Comparison of ENCODE assay signal across 13 mouse cellular contexts in the genomic region with DNA sequence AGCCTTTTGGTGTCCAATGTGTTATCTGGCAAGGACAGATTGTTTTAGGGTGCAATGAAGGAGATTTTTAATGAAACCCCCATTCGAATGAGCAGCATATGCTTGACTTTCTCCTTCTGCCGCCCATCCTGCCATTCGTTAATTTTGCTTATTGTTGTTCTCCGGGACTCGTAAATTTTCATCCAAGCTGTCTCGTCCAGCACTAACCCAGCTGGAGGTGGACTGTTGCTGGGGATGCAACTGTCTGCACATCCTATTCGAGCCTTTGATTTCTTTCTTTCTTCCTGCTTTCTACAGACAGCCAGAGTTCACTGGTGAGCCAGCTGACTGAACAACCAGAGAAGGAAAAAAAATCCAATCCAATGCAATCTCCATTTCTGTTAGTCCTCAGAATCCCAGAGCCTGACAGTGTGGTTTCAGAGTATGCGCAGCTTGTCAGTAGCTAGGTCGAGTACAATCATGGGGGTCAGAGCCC.
DNase-seq lines count a peak whose midpoint lies in the region; ATAC-seq and TF ChIP-seq lines count a peak whose summit lies in the region.
"Had no signal": no experiment of that assay in that cellular context is flagged by ENCODE, and none has a peak within 500 bp of the region (broad histone marks: within the 10 kb centered on the region; RNA-seq: fewer than 3 reads in every experiment).

No protein-coding gene starts in this region.

- 0 out of 2 replicates have a peak overlapping the region, but pooled peaks have one; percentile 12 for H3K9ac ChIP-seq in hindbrain, embryonic 14.5 days
- H3K9ac ChIP-seq in forebrain, embryonic 15.5 days (replicated peaks), result no peak overlapping the region
- H3K9ac ChIP-seq in limb, embryonic 13.5 days, result no peak overlapping the region
- H3K9ac ChIP-seq: embryonic facial prominence, embryonic 12.5 days; heart, embryonic 13.5 days; liver, embryonic 14.5 days had no signal

- no peak overlapping the region for H3K4me3 ChIP-seq in hindbrain, embryonic 14.5 days (replicated peaks; ENCODE audit: low read length)
- no peak overlapping the region for H3K4me3 ChIP-seq in hindbrain, embryonic 10.5 days
- no peak overlapping the region for H3K4me3 ChIP-seq in forebrain, embryonic 15.5 days
- no peak overlapping the region for H3K4me3 ChIP-seq in limb, embryonic 13.5 days
- H3K4me3 ChIP-seq: embryonic facial prominence, embryonic 12.5 days; heart, embryonic 13.5 days had no signal

- no peak for TF ChIP-seq CTCF in brain, embryonic 14.5 days (IDR thresholded peaks at IDR 0.05; ENCODE audit: borderline replicate concordance, extremely low read depth, insufficient read depth, insufficient read length)

- 45% methylated on average over 9 of the region's 9 CpGs for WGBS in hindbrain, embryonic 14.5 days
- WGBS in hindbrain, embryonic 10.5 days, result 81% methylated on average over 9 of the region's 9 CpGs
- WGBS in forebrain, embryonic 15.5 days, result 38% methylated on average over 9 of the region's 9 CpGs
- WGBS in limb, embryonic 13.5 days, result 32% methylated on average over 9 of the region's 9 CpGs

- H3K4me2 ChIP-seq in hindbrain, embryonic 14.5 days (replicated peaks), result peak overlapping the region; percentile 11
- no peak overlapping the region; the same call in 1 of the 2 replicates for H3K4me2 ChIP-seq in forebrain, embryonic 15.5 days (replicated peaks)
- peak overlapping the region; percentile 21; the same call in 1 of the 2 replicates for H3K4me2 ChIP-seq in limb, embryonic 13.5 days (replicated peaks)
- H3K4me2 ChIP-seq: embryonic facial prominence, embryonic 12.5 days; heart, embryonic 13.5 days had no signal

- H3K27me3 ChIP-seq in hindbrain, embryonic 14.5 days (ENCODE audit: control insufficient read depth, insufficient read depth, low read length), result no peaks in the 10 kb centered on the region
- H3K27me3 ChIP-seq in hindbrain, embryonic 10.5 days (ENCODE audit: insufficient read depth, poor library complexity, severe bottlenecking), result no peaks in the 10 kb centered on the region
- H3K27me3 ChIP-seq in forebrain, embryonic 15.5 days, result no peaks in the 10 kb centered on the region
- H3K27me3 ChIP-seq in limb, embryonic 13.5 days, result no peaks in the 10 kb centered on the region
- H3K27me3 ChIP-seq: embryonic facial prominence, embryonic 12.5 days; heart, embryonic 13.5 days had no signal

- H3K36me3 ChIP-seq in hindbrain, embryonic 14.5 days (replicated peaks; ENCODE audit: control insufficient read depth, insufficient read depth), result no peaks in the 10 kb centered on the region
- H3K36me3 ChIP-seq in hindbrain, embryonic 10.5 days, result no peaks in the 10 kb centered on the region
- H3K36me3 ChIP-seq in forebrain, embryonic 15.5 days, result no peaks in the 10 kb centered on the region
- H3K36me3 ChIP-seq in limb, embryonic 13.5 days, result no peaks in the 10 kb centered on the region
- H3K36me3 ChIP-seq: embryonic facial prominence, embryonic 12.5 days; heart, embryonic 13.5 days had no signal

- no peaks in the 10 kb centered on the region for H3K9me3 ChIP-seq in hindbrain, embryonic 14.5 days (ENCODE audit: control insufficient read depth, low read length)
- no peaks in the 10 kb centered on the region for H3K9me3 ChIP-seq in hindbrain, embryonic 10.5 days
- no peaks in the 10 kb centered on the region for H3K9me3 ChIP-seq in forebrain, embryonic 15.5 days
- no peaks in the 10 kb centered on the region for H3K9me3 ChIP-seq in limb, embryonic 13.5 days
- H3K9me3 ChIP-seq: embryonic facial prominence, embryonic 12.5 days; heart, embryonic 13.5 days had no signal

- H3K27ac ChIP-seq in hindbrain, embryonic 14.5 days, result peak overlapping the region; percentile 48
- no peak overlapping the region for H3K27ac ChIP-seq in hindbrain, embryonic 10.5 days
- peak overlapping the region; percentile 43 for H3K27ac ChIP-seq in forebrain, embryonic 15.5 days (replicated peaks)
- no peak overlapping the region for H3K27ac ChIP-seq in limb, embryonic 13.5 days
- H3K27ac ChIP-seq: embryonic facial prominence, embryonic 12.5 days; heart, embryonic 13.5 days; liver, embryonic 14.5 days had no signal

- no peak for TF ChIP-seq POLR2A in brain, embryonic 14.5 days (IDR thresholded peaks at IDR 0.05; ENCODE audit: borderline replicate concordance, extremely low read depth, insufficient read depth, insufficient read length, poor library complexity, severe bottlenecking)

- ATAC-seq in hindbrain, embryonic 14.5 days (ENCODE audit: low FRiP score), result peak; percentile 17; the same call in 1 of the 2 replicates
- ATAC-seq in forebrain, embryonic 15.5 days (replicated peaks), result peak; percentile 87
- ATAC-seq in limb, embryonic 13.5 days (ENCODE audit: low FRiP score, low read depth), result no peak

- peak; percentile 29 for DNase-seq in hindbrain, embryonic 14.5 days (ENCODE audit: low spot score)
- DNase-seq in hindbrain, embryonic 10.5 days (ENCODE audit: low spot score), result no peak
- peak; percentile 85 for DNase-seq in brain, embryonic 14.5 days (ENCODE audit: low read depth)
- no peak for DNase-seq in spleen, postnatal 14 days (ENCODE audit: low spot score in 2 of 2)
- DNase-seq in lung, postnatal 10 days, result no peak
- DNase-seq in urinary bladder, adult 2 months (ENCODE audit: low spot score), result no peak
- DNase-seq: kidney, postnatal 36 days; thymus, postnatal 25 days had no signal

- peaks cover 11% of the 10 kb centered on the region for H3K4me1 ChIP-seq in hindbrain, embryonic 14.5 days (replicated peaks; ENCODE audit: control insufficient read depth, insufficient read depth, low read length)
- no peaks in the 10 kb centered on the region for H3K4me1 ChIP-seq in hindbrain, embryonic 10.5 days (replicated peaks)
- peaks cover 16% of the 10 kb centered on the region for H3K4me1 ChIP-seq in forebrain, embryonic 15.5 days
- H3K4me1 ChIP-seq in limb, embryonic 13.5 days, result peaks cover 27% of the 10 kb centered on the region
- H3K4me1 ChIP-seq: heart, embryonic 13.5 days had no signal

Comparison
In these comparisons a context has a peak if more than half of its experiments do, and no peak if none do; other contexts are left out.
1. DNase-seq: peak in hindbrain, embryonic 14.5 days (single experiment) and brain, embryonic 14.5 days (single experiment); none in hindbrain, embryonic 10.5 days (single experiment), spleen, postnatal 14 days (0 of 2), lung, postnatal 10 days (single experiment) and urinary bladder, adult 2 months (single experiment).
2. H3K27ac ChIP-seq: peak in hindbrain, embryonic 14.5 days (single experiment) and forebrain, embryonic 15.5 days (single experiment); none in hindbrain, embryonic 10.5 days (single experiment) and limb, embryonic 13.5 days (single experiment).